In the genomic region with DNA sequence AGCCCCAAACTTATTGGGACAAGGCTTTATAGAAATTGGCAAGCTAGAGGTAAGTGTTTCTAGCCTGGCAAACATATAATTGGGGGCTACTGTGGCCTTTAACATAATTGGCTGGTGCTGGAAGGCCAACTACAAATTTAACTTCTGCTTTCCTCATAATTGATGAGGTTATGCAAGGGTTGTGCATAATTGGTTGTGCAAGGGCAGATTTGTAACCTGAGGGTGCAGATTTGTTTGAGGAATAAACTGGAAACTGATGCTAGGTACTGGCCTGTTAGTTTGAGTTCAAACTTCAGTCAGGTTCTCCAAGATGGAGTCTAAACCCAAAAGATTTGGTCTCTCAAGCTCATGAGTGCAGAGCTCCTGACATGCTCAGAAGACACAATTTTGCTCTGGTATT, we compare ENCODE assay signal across 23 mouse cellular contexts.
"Had no signal": no experiment of that assay in that cellular context is flagged by ENCODE, and none has a peak within 500 bp of the region (broad histone marks: within the 10 kb centered on the region; RNA-seq: fewer than 3 reads in every experiment).

No protein-coding gene starts in this region.

- ATAC-seq: intestine, postnatal 0 days; midbrain, embryonic 16.5 days had no signal

- H3K36me3 ChIP-seq: limb, embryonic 12.5 days; limb, embryonic 15.5 days; lung, embryonic 15.5 days; midbrain, embryonic 12.5 days had no signal

- H3K9ac ChIP-seq: limb, embryonic 12.5 days; limb, embryonic 15.5 days; liver, embryonic 14.5 days; lung, embryonic 15.5 days; midbrain, embryonic 12.5 days had no signal

- H3K27me3 ChIP-seq: limb, embryonic 12.5 days; limb, embryonic 15.5 days; lung, embryonic 15.5 days; midbrain, embryonic 12.5 days had no signal

- H3K9me3 ChIP-seq: limb, embryonic 12.5 days; limb, embryonic 15.5 days; lung, embryonic 15.5 days; midbrain, embryonic 12.5 days had no signal

- DNase-seq: kidney, adult 2 months; kidney, postnatal 25 days; layer of hippocampus, adult 9-11 months; lung, adult 18-20 months; lung, postnatal 10 days; lung, postnatal 36 days; right cerebral cortex, adult 18-20 months; right cerebral cortex, postnatal 14 days; right cerebral cortex, postnatal 4 days; thymus, adult 2 months; thymus, postnatal 14 days; thymus, postnatal 4 days had no signal

- H3K4me2 ChIP-seq: limb, embryonic 12.5 days; limb, embryonic 15.5 days; lung, embryonic 15.5 days; midbrain, embryonic 12.5 days had no signal

- H3K4me3 ChIP-seq: layer of hippocampus, adult 2 months; limb, embryonic 12.5 days; limb, embryonic 15.5 days; lung, embryonic 15.5 days; midbrain, embryonic 12.5 days; myocyte had no signal

- H3K27ac ChIP-seq: kidney, postnatal 0 days; layer of hippocampus, adult 2 months; limb, embryonic 12.5 days; limb, embryonic 15.5 days; liver, embryonic 14.5 days; lung, embryonic 15.5 days; midbrain, embryonic 12.5 days; stomach, postnatal 0 days had no signal

- H3K4me1 ChIP-seq: limb, embryonic 12.5 days; limb, embryonic 15.5 days; lung, embryonic 15.5 days; midbrain, embryonic 12.5 days had no signal
